Mouse (Mus musculus) colon, adult 2 months (tissue): ENCODE measurements around the gene Ppfia4. TPM values are rescaled to one million over a fixed set of nuclear protein-coding genes. Genes with fewer than 3 reads are reported as not detected.

Experiments
- polyA plus RNA-seq: library from polyadenylated mRNA; depleted of rRNA; stranded (reverse); fragments of >200 nt; gene quantifications from 2 replicates; pipeline ENCODE4 v1.2.3, GENCODE M21; 2012; rRNA removed

The Ppfia4 gene
- 4.4 and 9.9 TPM in 2 replicates for polyA plus RNA-seq

DNA sequence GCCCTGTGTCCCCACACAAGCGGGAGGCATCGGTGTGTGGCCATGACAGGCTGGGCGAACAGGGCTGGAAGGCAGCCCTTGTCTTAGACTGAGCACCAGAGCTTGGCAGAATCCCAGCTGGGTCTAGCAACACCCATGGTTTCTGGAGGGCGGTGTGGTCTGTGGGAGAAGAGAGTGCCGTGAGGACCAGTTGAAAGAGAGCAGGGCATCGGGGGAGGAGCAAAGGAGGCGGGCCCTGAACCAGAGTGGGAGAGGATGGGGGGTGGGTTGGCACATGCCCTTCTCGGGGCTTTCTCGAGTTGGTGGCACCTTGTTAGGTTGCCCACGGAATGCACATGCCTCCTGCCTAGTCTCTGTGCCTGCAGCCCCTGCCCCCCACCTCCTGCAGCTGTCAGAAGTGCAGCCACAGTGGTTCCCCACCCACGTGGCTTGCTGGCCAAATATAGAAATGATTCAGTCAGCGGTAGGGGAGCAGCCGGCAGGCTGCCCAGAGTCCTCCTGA is at the start of gene Ppfia4:
TSS of gene Ppfia4 (minus strand) at position 159 of the 502 bp plus-strand sequence.

DNA sequence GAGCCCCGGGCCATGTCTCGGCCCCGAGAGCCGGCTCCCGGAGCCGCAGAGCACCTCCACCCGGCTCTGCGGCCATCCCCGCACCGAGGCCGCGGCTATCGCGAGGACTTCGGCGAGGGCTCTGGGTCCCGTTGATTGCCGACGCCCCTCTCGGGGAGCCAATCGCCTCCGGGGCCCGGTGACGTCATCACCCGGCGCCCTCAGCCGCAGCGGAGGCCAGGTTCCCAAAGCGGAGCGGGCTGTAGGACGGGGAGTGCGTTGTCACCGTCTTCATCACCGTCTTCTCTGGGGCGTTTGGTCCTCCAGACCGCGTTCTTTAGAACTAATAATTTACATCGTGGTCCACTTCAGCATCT is 29.1 kb upstream of the Ppfia4 start, which contains the start of gene Tmem183a:
TSS of gene Tmem183a (minus strand) at position 123 of the 356 bp plus-strand sequence.

DNA sequence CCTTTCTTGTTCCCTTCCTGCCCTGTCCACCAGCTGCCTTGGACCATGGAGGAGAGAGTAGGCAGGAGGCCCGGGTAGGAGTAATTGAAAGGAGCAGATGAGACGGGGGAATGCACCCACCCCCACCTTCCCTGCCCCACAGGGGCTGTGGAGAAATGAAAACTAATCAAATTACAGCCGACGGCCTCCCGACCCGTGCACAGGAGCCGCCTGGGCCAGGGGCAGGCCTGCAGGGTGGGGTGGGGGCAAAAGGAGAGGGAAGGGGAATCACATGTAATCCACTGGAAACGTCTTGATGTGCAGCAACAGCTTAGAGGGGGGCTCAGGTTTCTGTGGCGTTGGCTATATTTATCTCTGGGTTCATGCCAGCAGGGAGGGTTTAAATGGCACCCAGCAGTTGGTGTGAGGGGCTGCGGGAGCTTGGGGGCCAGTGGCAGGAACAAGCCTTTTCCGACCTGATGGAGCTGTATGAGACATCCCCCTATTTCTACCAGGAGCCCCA is 43.1 kb downstream of the Ppfia4 start, which contains the start of gene Myog:
TSS of gene Myog (plus strand) at position 392 of the 502 bp plus-strand sequence.

Other genes starting within 250 kb of the Ppfia4 start
- gene Chit1, start 221.7 kb downstream of the Ppfia4 start, polyA plus RNA-seq, result 0.38 and 0.57 TPM in 2 replicates
- gene Chil1, start 150.8 kb downstream of the Ppfia4 start, polyA plus RNA-seq, result 0.13 and 0.91 TPM in 2 replicates
- 0.07 and 0.19 TPM in 2 replicates for gene Mybph, start 139.5 kb downstream of the Ppfia4 start, polyA plus RNA-seq
- 4.7 and 5.3 TPM in 2 replicates for gene Adora1, start 97.5 kb downstream of the Ppfia4 start, polyA plus RNA-seq
- gene Myog, start 42.9 kb downstream of the Ppfia4 start, polyA plus RNA-seq, result not detected in 2 replicates
- gene Tmem183a, start 29.1 kb upstream of the Ppfia4 start, polyA plus RNA-seq, result 99.8 and 130 TPM in 2 replicates
- not detected in 2 replicates for gene 4933406M09Rik, start 53.0 kb upstream of the Ppfia4 start, polyA plus RNA-seq
- gene Cyb5r1, start 72.6 kb upstream of the Ppfia4 start, polyA plus RNA-seq, result 28.1 and 32.6 TPM in 2 replicates
- gene Adipor1, start 82.5 kb upstream of the Ppfia4 start, polyA plus RNA-seq, result 143 and 183 TPM in 2 replicates
- gene Klhl12, start 122.6 kb upstream of the Ppfia4 start, polyA plus RNA-seq, result 4.0 and 4.8 TPM in 2 replicates
- 10.3 and 11.5 TPM in 2 replicates for gene Rabif, start 161.7 kb upstream of the Ppfia4 start, polyA plus RNA-seq
- gene Mgat4e, start 216.8 kb upstream of the Ppfia4 start, polyA plus RNA-seq, result not detected in 2 replicates
- 11.4 and 14.4 TPM in 2 replicates for gene Kdm5b, start 227.2 kb upstream of the Ppfia4 start, polyA plus RNA-seq